Mouse (Mus musculus) megakaryocyte, embryonic 14.5 days (primary cell): ENCODE data around the gene Tmem91.

Experiments
- FLI1 ChIP-seq: IDR thresholded peaks from 2 replicates; pipeline ENCODE4 v1.6.1; 2012; ENCODE audit warnings: low read length, inconsistent platforms, mixed read lengths
- GATA1 ChIP-seq: IDR thresholded peaks from 3 replicates; pipeline ENCODE4 v1.6.1; 2012; ENCODE audit warnings: mixed read lengths, low read length, inconsistent platforms, borderline replicate concordance

DNA sequence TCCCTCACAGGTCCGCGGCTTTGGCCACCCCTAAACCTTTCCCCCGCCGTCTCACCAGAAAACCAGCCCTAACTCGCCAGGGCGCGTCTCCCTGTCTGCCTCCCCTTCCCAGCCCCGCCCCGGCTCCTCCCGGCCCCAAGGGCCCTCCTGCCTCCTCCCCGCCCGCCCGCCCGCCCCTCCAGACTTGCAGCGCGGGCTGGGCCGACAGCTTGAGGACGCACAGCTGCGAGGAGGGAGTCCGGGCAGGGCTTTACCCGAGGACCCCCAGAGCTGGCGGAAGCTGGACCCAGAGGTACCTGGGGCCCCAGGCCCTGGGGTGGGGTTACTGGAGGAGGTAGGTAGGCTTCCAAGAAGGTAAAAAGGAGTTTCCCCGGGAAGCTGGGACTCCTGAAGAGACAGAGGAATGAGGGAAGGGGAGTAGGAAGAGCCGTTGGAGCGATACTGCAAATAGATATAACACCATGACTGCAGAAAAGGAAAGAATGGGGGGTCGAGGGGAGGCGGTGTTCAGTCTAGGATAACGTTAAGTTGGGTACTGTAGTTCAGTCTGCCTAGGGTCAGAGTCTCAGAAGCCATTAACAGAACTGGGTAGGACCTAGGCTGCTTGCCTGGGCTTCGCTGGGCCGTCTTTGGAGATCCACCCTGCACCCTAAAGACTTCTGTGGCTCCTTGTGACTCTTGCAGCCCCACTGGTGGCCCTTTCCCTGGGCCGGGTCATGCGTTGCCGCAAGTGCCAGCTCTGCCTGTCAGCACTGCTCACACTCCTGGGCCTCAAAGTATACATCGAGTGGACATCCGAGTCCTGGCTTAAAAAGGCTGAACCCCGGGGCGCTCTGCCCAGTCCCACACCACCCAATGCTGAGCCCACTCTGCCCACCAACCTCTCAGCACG, 47.3 kb downstream of the Tmem91 start:
- TF ChIP-seq GATA1 (no peak), FLI1 (no peak)
